Mouse (Mus musculus) testis, adult 2 months (tissue): ENCODE results near the gene Fkrp.

ENCODE experiments used
- CTCF ChIP-seq: fragments of 200-500 bp; IDR thresholded peaks from 2 replicates; pipeline ENCODE4 v1.5.1; 2012; ENCODE audit warnings: low read depth, mild to moderate bottlenecking, inconsistent platforms, low read length, moderate library complexity; ENCODE audit not compliant: control insufficient read depth, insufficient read depth, insufficient replicate concordance
- POLR2A ChIP-seq: fragments of 200-500 bp; IDR thresholded peaks from 2 replicates; pipeline ENCODE4 v1.6.1; 2012; ENCODE audit warnings: low read depth, mild to moderate bottlenecking, inconsistent platforms, low read length, moderate library complexity; ENCODE audit not compliant: control insufficient read depth

- TF ChIP-seq CTCF, result no peak
- TF ChIP-seq POLR2A, result peak; percentile 84
These were observed 35.5 kb downstream of the Fkrp start, which contains the start of gene Slc1a5 for GRCm38 (mm10) chr7:16780825-16781554.
